Mouse (Mus musculus): ENCODE results near the gene Taar4.

The Taar4 gene

DNA sequence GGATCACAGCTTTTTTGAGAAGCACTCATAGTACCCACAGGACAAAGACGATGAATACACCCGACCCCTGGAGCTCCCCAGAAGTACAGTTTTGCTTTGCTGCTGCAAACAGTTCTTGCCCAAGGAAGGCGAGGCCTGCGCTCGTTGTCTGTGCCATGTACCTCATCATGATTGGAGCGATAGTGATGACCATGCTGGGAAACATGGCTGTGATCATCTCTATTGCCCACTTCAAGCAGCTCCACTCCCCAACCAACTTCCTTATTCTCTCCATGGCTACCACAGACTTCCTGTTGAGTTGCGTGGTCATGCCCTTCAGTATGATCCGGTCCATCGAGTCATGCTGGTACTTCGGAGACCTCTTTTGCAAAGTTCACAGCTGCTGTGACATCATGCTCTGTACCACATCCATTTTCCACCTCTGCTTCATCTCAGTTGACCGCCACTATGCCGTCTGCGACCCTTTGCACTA is at the start of gene Taar4:
Gene Taar4, plus strand, starts transcription at position 51 of the 472 bp plus-strand sequence.
- DNase-seq (ENCODE audit: low spot score in 2 of 2): no peak

DNA sequence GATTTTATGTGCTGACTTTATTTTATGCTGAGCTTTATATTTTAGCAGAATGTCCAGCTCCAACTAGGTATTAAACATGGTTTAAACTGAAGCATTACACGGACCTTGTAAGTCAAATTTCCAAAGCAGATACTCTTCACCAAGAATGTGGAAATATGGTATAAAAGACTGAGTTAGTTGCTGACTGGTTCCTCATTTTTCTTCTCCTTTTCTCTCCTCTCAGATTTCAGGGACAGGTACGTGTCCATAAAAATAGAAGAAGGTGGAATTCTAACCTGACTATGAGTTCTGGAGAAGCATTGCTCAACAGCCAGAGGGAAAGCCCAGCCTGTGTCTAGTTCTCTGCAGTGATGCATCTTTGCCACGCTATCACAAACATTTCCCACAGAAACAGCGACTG is 40.2 kb upstream of the Taar4 start, which contains the start of gene Taar1:
Gene Taar1, plus strand, starts transcription at position 301 of the 400 bp plus-strand sequence.
- DNase-seq (ENCODE audit: low spot score in 2 of 2): no peak

GRCm38 (mm10) chr10:23922468-23922867 is 37.8 kb upstream of the Taar4 start:
- no peak for DNase-seq (ENCODE audit: low spot score in 2 of 2)

DNA sequence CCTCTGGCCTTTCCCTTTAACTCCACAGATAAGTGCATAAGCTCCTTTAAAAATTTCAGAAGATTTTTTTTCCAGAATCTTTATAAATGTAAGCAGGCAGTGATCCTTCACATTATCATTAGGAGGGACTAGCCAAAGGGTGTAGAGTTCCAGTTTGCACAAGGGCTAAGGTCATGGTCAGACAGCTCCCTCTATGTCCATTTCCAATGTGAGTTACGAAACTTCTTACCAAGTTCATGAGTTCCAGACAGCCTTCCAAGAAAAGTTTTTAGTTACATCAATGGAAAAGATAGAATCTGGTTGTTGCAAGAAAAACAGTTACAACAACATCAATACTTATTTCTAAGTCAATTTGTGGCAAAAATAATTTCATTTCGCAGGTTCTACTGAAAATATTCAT is 36.4 kb upstream of the Taar4 start:
- no peak for DNase-seq (ENCODE audit: low spot score in 2 of 2)

DNA sequence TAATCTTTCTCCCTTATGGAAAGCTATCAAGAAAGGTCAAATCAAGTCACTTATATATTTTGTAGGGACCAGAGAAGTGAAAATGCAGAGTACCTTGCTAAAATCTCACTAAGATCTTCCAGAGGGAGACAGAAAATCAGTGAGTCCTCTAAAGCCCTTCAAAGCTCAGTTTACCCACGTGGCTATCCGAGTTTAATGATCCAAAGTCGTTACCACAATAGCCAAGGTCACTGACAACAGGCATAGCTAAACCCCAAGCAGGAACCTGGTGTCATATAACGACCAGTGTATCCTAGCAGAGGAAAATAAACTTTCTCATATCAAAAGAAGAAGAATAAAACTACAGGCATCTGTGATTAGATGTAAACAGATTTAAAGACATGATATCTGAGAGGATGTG is 22.7 kb upstream of the Taar4 start:
- DNase-seq (ENCODE audit: low spot score in 2 of 2): no peak

GRCm38 (mm10) chr10:23938312-23938711 is 22.0 kb upstream of the Taar4 start, which contains the start of gene Taar2:
Taar2 (plus strand) TSS chr10:23938572.
- DNase-seq (ENCODE audit: low spot score in 2 of 2): no peak

GRCm38 (mm10) chr10:23942465-23942864 is 17.8 kb upstream of the Taar4 start:
- no peak for DNase-seq (ENCODE audit: low spot score in 2 of 2)

DNA sequence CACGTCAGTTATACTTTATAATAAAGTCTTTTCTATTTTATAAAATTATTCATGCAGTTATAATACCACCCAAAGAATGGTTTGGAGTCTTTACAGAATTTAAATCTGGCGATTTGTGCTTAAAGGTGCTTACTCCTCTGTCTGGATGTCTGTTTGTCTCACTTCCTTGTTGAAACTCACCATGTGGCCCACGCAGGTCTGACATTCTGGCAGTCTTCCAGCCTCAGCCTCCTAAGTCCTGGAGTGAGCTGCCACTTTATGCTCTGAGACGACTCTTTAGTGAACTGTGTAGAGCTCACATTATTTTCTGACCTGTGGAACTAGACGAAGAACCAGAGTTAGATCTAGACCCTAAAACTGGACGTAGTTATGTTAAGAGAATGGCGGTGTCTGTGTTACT is 12.3 kb upstream of the Taar4 start:
- no peak for DNase-seq (ENCODE audit: low spot score in 2 of 2)

GRCm38 (mm10) chr10:23949508-23950005 is 10.7 kb upstream of the Taar4 start, which contains the start of gene Taar3:
Taar3 (plus strand) TSS chr10:23949558.
- DNase-seq (ENCODE audit: low spot score in 2 of 2): no peak

GRCm38 (mm10) chr10:23951714-23952113 is 8.6 kb upstream of the Taar4 start:
- no peak for DNase-seq (ENCODE audit: low spot score in 2 of 2)

DNA sequence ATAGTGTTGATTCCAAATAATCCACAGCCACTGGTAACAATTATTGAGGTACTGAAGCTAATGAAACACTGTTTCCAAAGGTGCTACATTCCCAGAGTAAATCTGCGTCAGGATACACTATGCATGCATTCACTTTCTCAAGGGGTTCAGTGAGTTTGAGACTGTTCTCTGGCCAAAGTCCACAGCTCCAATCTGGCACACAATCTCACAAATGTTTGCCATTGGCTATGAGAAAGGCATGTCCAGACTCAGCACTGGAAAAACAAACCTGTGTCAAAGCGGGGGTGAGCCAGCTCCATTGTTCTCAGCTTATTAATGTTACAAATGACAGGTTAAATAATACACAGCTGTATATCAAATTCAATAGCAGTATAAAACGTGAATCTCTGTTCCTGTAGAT is 1.2 kb upstream of the Taar4 start:
- no peak for DNase-seq (ENCODE audit: low spot score in 2 of 2)

- DNase-seq (ENCODE audit: low spot score in 2 of 2): no peak
These were observed 3.1 kb downstream of the Taar4 start for GRCm38 (mm10) chr10:23963444-23963843.

DNA sequence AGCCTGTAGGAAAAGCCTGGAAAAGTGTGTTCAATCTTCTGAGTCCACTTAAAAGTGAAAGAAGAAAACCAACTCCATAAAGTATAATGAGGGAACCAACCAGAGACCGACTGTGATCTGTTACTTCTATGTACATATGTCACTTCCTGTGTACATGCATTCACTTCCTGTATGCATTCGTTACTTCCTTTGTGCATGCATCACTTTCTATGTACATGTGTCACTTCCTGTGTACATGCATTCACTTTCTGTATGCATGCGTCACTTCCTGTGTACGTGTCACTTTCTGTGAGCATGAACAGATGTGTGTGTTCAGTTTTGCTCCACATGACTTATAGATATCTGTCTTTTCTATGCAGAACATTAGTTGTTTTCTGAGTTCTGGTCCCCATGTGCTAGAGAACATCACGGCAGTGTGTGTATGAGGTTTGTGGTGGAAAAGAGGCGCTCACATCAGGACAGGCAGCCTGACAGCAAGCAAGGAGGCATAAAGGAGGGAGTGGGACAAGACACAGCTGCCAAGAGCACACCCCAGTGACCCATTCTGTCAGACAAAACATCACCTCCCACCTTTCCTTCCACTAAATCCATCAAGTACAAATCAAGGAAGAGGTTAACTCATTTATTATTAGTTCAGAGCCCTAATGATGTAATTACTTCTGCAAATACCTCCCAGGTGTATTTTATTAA is 4.8 kb downstream of the Taar4 start:
- no peak for DNase-seq (ENCODE audit: low spot score in 2 of 2)

GRCm38 (mm10) chr10:23970656-23971165 is 10.4 kb downstream of the Taar4 start, which contains the start of gene Taar5:
Taar5 (plus strand) TSS chr10:23970706.
- no peak for DNase-seq (ENCODE audit: low spot score in 2 of 2)

GRCm38 (mm10) chr10:23971256-23971655 is 11.0 kb downstream of the Taar4 start:
- no peak for DNase-seq (ENCODE audit: low spot score in 2 of 2)

- no peak for DNase-seq (ENCODE audit: low spot score in 2 of 2)
These were observed 17.7 kb downstream of the Taar4 start for GRCm38 (mm10) chr10:23977958-23978357.

- peak; percentile 24 to 32 for DNase-seq (ENCODE audit: low spot score in 2 of 2)
These were observed 18.8 kb downstream of the Taar4 start for GRCm38 (mm10) chr10:23978901-23979705.

DNA sequence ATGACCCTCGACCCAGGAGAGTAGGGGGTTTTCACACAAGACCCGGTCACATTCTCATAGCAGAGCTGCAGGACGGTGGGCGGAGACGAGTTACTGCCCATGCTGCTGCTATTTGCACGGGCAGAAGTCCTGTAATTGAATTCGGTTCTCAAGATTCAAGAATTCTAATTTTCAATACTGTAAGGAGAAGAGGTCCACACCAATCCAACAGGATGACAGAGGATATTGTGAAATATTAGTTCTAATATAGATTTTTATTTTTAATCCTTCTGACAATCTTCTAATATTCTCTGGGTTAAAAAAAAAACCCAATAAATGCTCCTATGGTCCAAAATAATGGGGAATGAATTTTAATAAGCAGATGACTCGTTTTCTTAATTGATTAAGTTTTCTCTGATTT is 25.3 kb downstream of the Taar4 start, which contains the start of gene Taar6:
Gene Taar6, minus strand, starts transcription at position 101 of the 400 bp plus-strand sequence.
- DNase-seq (ENCODE audit: low spot score in 2 of 2): no peak

GRCm38 (mm10) chr10:23986419-23986818 is 26.1 kb downstream of the Taar4 start:
- no peak for DNase-seq (ENCODE audit: low spot score in 2 of 2)

GRCm38 (mm10) chr10:23993381-23993780 is 33.1 kb downstream of the Taar4 start, which contains the start of gene Taar7a:
Taar7a (minus strand) TSS chr10:23993481.
- no peak for DNase-seq (ENCODE audit: low spot score in 2 of 2)

DNA sequence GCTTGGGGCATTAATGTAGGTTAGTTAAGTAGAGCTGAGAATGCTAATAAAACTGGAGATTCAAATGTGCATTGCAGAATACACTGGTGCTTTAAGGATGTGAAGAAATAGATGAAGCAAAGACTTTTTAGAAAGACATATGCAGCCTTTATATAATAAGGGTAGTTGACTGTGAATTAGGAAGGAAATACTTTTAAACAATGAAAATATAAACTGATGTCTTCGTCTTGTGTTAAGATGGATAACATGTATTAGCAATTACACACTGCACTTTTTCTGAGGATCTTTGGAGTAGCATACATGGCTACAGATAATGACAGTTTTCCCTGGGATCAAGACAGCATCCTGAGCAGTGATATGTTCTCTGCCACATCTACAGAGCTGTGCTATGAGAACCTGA is 39.3 kb downstream of the Taar4 start, which contains the start of gene Taar7b:
Gene Taar7b, plus strand, starts transcription at position 301 of the 400 bp plus-strand sequence.
- DNase-seq (ENCODE audit: low spot score in 2 of 2): no peak

GRCm38 (mm10) chr10:24006442-24006841 is 46.1 kb downstream of the Taar4 start:
- DNase-seq (ENCODE audit: low spot score in 2 of 2): no peak

Data from spleen, postnatal 36 days (tissue).